Mouse (Mus musculus): ENCODE measurements around the gene Plk1. TPM values are rescaled to one million over a fixed set of nuclear protein-coding genes. Genes with fewer than 3 reads are reported as not detected.

Gene Plk1
- polyA plus RNA-seq, 1 experiment from 2014 or later: 133 TPM

DNA sequence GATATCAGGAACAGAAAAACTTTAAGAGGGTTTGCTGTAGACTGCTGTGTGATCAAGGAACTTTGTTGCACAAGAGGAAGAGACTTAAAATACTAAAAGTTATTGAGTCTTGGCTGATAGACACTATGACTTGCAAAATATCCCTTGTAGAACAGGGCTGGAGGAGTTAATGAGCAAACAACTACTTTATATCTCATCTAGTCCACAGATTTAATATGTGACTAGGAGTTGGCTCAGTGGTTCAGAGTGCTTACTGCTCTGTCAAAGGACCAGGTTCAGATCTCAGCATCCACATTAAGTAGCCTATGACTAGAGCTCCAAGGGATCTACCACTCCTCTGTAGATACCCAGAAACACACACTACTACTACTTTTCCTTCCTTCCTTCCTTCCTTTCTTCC is 22.2 kb upstream of the Plk1 start:
- Histone ChIP-seq H3K27ac (ENCODE audit: low read depth, low read length) (no peak overlapping the region), H3K4me1 (ENCODE audit: control insufficient read depth, insufficient read depth, low read length) (0 out of 2 replicates have a peak, but pooled peaks cover 6% of the 10 kb centered on the region), H3K36me3 (ENCODE audit: control insufficient read depth, insufficient read depth, low read length) (peaks cover 66% of the 10 kb centered on the region), H3K9me3 (ENCODE audit: control insufficient read depth, low read length) (no peaks in the 10 kb centered on the region), H3K4me2 (replicated peaks; ENCODE audit: low read depth, low read length) (no peak overlapping the region), H3K9ac (ENCODE audit: low read depth, low read length) (no peak overlapping the region), H3K27me3 (ENCODE audit: control insufficient read depth, insufficient read depth, low read length) (no peaks in the 10 kb centered on the region), H3K4me3 (ENCODE audit: low read length) (no peak overlapping the region)
- no peak for ATAC-seq (ENCODE audit: low FRiP score, low TSS enrichment)

DNA sequence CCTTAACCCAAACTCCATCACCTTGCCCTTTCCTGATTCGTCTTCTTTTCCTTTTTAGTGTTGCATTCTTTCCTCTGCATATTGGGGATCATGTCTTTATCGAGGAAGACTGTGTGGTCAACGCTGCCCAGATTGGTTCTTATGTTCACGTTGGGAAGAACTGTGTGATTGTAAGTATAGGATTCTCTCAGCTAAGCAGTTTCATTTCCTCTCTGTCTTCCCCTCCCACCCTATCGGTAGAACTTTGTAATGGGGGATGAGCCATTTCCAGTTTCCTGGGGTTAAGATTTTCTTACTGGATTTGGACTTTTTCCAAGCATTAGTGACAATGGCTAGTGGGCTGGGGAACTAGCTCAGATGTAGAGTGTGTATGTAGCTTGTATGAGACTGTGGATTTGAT is 21.0 kb upstream of the Plk1 start:
- no peak overlapping the region for H3K4me3 ChIP-seq (ENCODE audit: low read length)
- peaks cover 76% of the 10 kb centered on the region for H3K36me3 ChIP-seq (ENCODE audit: control insufficient read depth, insufficient read depth, low read length)
- H3K9me3 ChIP-seq (ENCODE audit: control insufficient read depth, low read length): no peaks in the 10 kb centered on the region
- H3K4me2 ChIP-seq (replicated peaks; ENCODE audit: low read depth, low read length): no peak overlapping the region
- H3K27me3 ChIP-seq (ENCODE audit: control insufficient read depth, insufficient read depth, low read length): no peaks in the 10 kb centered on the region
- 95% methylated on average over 5 of the region's 5 CpGs for WGBS
- no peak for ATAC-seq (ENCODE audit: low FRiP score, low TSS enrichment)
- H3K4me1 ChIP-seq (ENCODE audit: control insufficient read depth, insufficient read depth, low read length): 0 out of 2 replicates have a peak, but pooled peaks cover 6% of the 10 kb centered on the region
- no peak overlapping the region for H3K9ac ChIP-seq (ENCODE audit: low read depth, low read length)
- H3K27ac ChIP-seq (ENCODE audit: low read depth, low read length): no peak overlapping the region

DNA sequence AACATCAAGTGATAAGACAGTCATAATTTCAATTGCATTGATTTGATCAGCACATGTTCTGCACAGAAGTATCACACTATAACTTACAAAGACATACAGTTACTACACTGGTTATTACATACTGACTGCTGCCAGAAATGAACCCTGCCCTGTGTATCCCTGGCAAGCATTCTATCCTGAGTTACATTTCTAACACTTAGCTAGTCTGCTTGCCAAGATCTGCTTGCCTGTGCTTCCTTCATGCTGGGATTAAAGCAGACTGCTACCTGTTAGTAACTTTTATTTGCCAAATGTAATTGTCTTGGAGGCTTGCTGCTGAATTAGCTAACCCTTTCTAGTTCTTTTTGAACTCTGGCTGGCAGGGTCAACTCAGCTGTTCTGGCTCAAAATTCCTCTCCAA is 18.2 kb upstream of the Plk1 start:
- no peak overlapping the region for H3K9ac ChIP-seq (ENCODE audit: low read depth, low read length)
- H3K36me3 ChIP-seq (ENCODE audit: control insufficient read depth, insufficient read depth, low read length): peaks cover 83% of the 10 kb centered on the region
- H3K9me3 ChIP-seq (ENCODE audit: control insufficient read depth, low read length): no peaks in the 10 kb centered on the region
- no peak overlapping the region for H3K4me3 ChIP-seq (ENCODE audit: low read length)
- H3K27ac ChIP-seq (ENCODE audit: low read depth, low read length): no peak overlapping the region
- no peak for ATAC-seq (ENCODE audit: low FRiP score, low TSS enrichment)
- H3K4me1 ChIP-seq (ENCODE audit: control insufficient read depth, insufficient read depth, low read length): no peaks in the 10 kb centered on the region
- no peaks in the 10 kb centered on the region for H3K27me3 ChIP-seq (ENCODE audit: control insufficient read depth, insufficient read depth, low read length)
- no peak overlapping the region for H3K4me2 ChIP-seq (replicated peaks; ENCODE audit: low read depth, low read length)

DNA sequence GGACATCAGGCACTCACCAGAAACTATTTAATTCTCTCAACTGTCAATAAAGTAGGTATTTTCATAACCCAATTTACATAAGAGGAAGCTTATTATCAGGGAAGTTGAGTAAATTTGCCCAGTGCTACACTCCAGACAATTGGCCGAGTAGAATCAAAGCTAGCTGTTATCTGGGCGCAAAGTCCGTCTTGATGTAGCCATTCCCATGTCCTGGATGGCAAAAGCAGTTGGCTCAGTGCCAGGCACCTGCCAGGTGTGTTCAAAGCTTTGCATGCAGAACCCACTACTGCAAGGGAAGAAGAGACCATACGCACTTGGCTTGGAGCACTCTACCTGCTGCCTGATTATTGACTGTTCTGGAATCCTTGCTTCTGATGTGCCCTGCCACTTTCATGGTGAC is 6.8 kb upstream of the Plk1 start:
- WGBS: 83% methylated on average over 4 of the region's 4 CpGs

DNA sequence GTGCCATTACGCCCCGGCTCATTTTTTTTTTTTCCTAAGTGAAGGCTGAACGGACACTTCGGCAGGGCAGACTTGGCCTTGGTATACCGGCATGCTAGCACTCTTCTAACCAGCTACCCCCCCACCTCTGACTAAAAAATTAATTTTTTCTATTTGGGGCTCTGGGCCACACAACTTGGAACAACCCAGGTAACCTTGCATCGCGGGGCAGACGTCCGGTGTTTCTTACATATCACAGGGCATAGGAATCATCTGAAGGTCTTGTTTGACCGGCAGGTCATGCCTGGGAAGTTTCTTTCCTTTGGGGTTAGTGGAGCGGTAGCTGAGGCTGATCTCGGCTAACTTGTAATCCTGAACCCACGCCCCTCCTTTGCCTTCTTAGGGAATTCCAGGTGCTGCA is 751 bp upstream of the Plk1 start:
- Histone ChIP-seq H3K36me3 (ENCODE audit: control insufficient read depth, insufficient read depth, low read length) (peaks cover 27% of the 10 kb centered on the region), H3K4me3 (ENCODE audit: low read length) (peak overlapping the region; percentile 82), H3K27me3 (ENCODE audit: control insufficient read depth, insufficient read depth, low read length) (no peaks in the 10 kb centered on the region), H3K9ac (ENCODE audit: low read depth, low read length) (peak overlapping the region; percentile 75), H3K4me1 (ENCODE audit: control insufficient read depth, insufficient read depth, low read length) (peaks cover 14% of the 10 kb centered on the region), H3K4me2 (replicated peaks; ENCODE audit: low read depth, low read length) (peak overlapping the region; percentile 62), H3K27ac (ENCODE audit: low read depth, low read length) (peak overlapping the region; percentile 77), H3K9me3 (ENCODE audit: control insufficient read depth, low read length) (no peaks in the 10 kb centered on the region)
- WGBS: 8% methylated on average over 13 of the region's 13 CpGs
- ATAC-seq (ENCODE audit: low FRiP score, low TSS enrichment): no peak; the same call in 1 of the 2 replicates

More for the DNA sequence above, 6.8 kb upstream of the Plk1 start:
- Histone ChIP-seq H3K9me3 (ENCODE audit: control insufficient read depth, low read length) (no peaks in the 10 kb centered on the region), H3K4me1 (ENCODE audit: control insufficient read depth, insufficient read depth, low read length) (no peaks in the 10 kb centered on the region), H3K27me3 (ENCODE audit: control insufficient read depth, insufficient read depth, low read length) (no peaks in the 10 kb centered on the region), H3K4me2 (replicated peaks; ENCODE audit: low read depth, low read length) (no peak overlapping the region), H3K4me3 (ENCODE audit: low read length) (no peak overlapping the region), H3K36me3 (ENCODE audit: control insufficient read depth, insufficient read depth, low read length) (peaks cover 22% of the 10 kb centered on the region; the same call in 1 of the 2 replicates), H3K27ac (ENCODE audit: low read depth, low read length) (no peak overlapping the region), H3K9ac (ENCODE audit: low read depth, low read length) (no peak overlapping the region)
- no peak for ATAC-seq (ENCODE audit: low FRiP score, low TSS enrichment)

DNA sequence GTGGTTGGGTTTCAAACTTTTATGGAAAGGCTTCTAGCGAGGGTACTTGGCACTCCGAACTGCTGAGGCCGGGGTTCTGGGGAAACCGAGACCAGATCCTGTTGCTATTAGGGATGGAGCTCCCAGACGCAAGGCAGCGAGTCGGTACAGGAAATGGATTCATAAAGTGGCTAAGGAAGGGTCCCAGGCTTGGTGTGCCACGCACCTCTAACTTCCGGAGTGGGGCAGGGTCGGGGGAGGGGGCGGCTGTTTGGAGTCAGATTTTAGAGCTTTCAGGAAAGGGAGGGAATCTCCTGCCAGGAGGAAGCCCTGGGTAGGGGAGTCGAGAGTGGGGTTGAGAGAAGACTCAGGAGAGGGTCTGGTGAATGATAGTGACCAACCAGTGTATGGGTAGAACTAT is 798 bp downstream of the Plk1 start:
- under 1% methylated on average over 12 of the region's 12 CpGs for WGBS
- H3K4me2 ChIP-seq (replicated peaks; ENCODE audit: low read depth, low read length): peak overlapping the region; percentile 62
- no peak for ATAC-seq (ENCODE audit: low FRiP score, low TSS enrichment)
- H3K9ac ChIP-seq (ENCODE audit: low read depth, low read length): peak overlapping the region; percentile 75
- H3K27ac ChIP-seq (ENCODE audit: low read depth, low read length): peak overlapping the region; percentile 78; the same call in 1 of the 2 replicates
- H3K4me3 ChIP-seq (ENCODE audit: low read length): peak overlapping the region; percentile 82
- H3K9me3 ChIP-seq (ENCODE audit: control insufficient read depth, low read length): no peaks in the 10 kb centered on the region
- peaks cover 14% of the 10 kb centered on the region for H3K4me1 ChIP-seq (ENCODE audit: control insufficient read depth, insufficient read depth, low read length)
- H3K36me3 ChIP-seq (ENCODE audit: control insufficient read depth, insufficient read depth, low read length): peaks cover 40% of the 10 kb centered on the region
- H3K27me3 ChIP-seq (ENCODE audit: control insufficient read depth, insufficient read depth, low read length): no peaks in the 10 kb centered on the region

DNA sequence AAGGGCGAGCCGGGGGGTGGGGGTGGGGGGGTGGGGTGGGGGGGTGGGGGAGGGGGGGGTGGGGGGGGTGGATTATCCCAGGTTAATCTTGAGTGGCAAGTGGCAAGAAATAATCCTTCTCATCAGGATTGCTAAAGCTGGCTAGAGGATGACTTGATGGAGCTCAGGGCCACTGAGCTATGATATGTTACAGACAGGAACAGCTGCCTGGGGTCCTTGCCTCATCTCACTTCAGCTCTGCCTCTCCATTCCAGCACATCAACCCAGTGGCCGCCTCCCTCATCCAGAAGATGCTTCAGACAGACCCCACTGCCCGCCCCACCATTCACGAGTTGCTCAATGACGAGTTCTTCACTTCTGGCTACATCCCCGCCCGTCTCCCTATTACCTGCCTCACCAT is 4.5 kb downstream of the Plk1 start:
- 92% methylated on average over 8 of the region's 8 CpGs for WGBS
- Histone ChIP-seq H3K36me3 (ENCODE audit: control insufficient read depth, insufficient read depth, low read length) (peaks cover 77% of the 10 kb centered on the region), H3K9ac (ENCODE audit: low read depth, low read length) (no peak overlapping the region)

DNA sequence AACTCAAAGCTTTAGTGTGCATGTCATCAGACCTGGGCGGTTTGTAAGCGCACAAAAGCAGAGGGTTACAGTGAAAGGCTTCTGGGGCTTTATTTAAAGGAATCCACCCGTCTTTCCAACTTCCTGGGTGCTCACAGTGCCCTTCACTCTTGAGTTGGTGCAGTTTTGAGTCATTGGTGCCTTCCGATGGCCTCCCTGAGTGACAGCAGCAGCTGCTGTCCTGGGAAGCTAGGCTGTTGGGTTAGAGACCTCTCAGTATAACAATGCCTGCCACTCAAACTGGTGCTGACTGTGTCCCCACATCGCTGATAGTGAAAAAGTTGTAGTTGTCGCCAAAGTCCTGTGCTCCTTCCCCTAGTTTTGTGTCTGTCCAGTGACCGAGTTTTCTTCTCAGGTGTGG is 8.0 kb downstream of the Plk1 start:
- Histone ChIP-seq H3K9ac (ENCODE audit: low read depth, low read length) (no peak overlapping the region), H3K27me3 (ENCODE audit: control insufficient read depth, insufficient read depth, low read length) (no peaks in the 10 kb centered on the region), H3K4me2 (replicated peaks; ENCODE audit: low read depth, low read length) (no peak overlapping the region), H3K4me3 (ENCODE audit: low read length) (no peak overlapping the region), H3K27ac (ENCODE audit: low read depth, low read length) (no peak overlapping the region), H3K9me3 (ENCODE audit: control insufficient read depth, low read length) (no peaks in the 10 kb centered on the region), H3K36me3 (ENCODE audit: control insufficient read depth, insufficient read depth, low read length) (peaks cover 83% of the 10 kb centered on the region), H3K4me1 (ENCODE audit: control insufficient read depth, insufficient read depth, low read length) (no peaks in the 10 kb centered on the region)
- WGBS: 88% methylated on average over 7 of the region's 7 CpGs
- no peak for ATAC-seq (ENCODE audit: low FRiP score, low TSS enrichment)

More for the DNA sequence above, 4.5 kb downstream of the Plk1 start:
- peaks cover 7% of the 10 kb centered on the region for H3K4me1 ChIP-seq (ENCODE audit: control insufficient read depth, insufficient read depth, low read length)
- no peak for ATAC-seq (ENCODE audit: low FRiP score, low TSS enrichment)
- no peaks in the 10 kb centered on the region for H3K27me3 ChIP-seq (ENCODE audit: control insufficient read depth, insufficient read depth, low read length)
- no peak overlapping the region for H3K27ac ChIP-seq (ENCODE audit: low read depth, low read length)
- no peak overlapping the region for H3K4me3 ChIP-seq (ENCODE audit: low read length)
- no peaks in the 10 kb centered on the region for H3K9me3 ChIP-seq (ENCODE audit: control insufficient read depth, low read length)
- no peak overlapping the region for H3K4me2 ChIP-seq (replicated peaks; ENCODE audit: low read depth, low read length)

DNA sequence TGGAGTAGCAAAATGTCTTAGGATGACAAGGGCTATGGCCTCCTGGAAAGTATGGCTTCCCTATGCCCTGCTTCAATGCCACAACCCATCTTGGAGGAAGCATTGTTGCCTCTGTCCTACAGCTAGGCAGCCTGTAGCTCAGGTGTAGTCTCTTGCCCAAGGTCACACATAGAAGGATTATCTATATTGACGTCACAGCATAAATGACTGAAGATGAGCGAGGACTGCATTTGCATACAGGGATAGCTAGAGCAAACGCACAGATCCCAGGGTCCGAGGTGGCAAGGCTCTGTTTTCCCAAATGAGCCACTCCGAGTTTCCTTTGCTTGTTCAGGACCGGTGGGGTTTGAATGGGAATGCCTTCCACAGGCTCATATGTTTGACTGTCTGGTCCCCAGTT is 11.5 kb downstream of the Plk1 start:
- ATAC-seq (ENCODE audit: low FRiP score, low TSS enrichment): no peak
- H3K36me3 ChIP-seq (ENCODE audit: control insufficient read depth, insufficient read depth, low read length): peaks cover 50% of the 10 kb centered on the region
- no peaks in the 10 kb centered on the region for H3K4me1 ChIP-seq (ENCODE audit: control insufficient read depth, insufficient read depth, low read length)

More for the DNA sequence above, 11.5 kb downstream of the Plk1 start:
- Histone ChIP-seq H3K4me2 (replicated peaks; ENCODE audit: low read depth, low read length) (no peak overlapping the region), H3K27ac (ENCODE audit: low read depth, low read length) (no peak overlapping the region), H3K27me3 (ENCODE audit: control insufficient read depth, insufficient read depth, low read length) (no peaks in the 10 kb centered on the region), H3K9me3 (ENCODE audit: control insufficient read depth, low read length) (no peaks in the 10 kb centered on the region), H3K9ac (ENCODE audit: low read depth, low read length) (no peak overlapping the region), H3K4me3 (ENCODE audit: low read length) (no peak overlapping the region)
- WGBS: 87% methylated on average over 6 of the region's 6 CpGs
